Comparison of ENCODE assay signal across 10 mouse cellular contexts in genomic region chr3:135511683-135512082, GRCm38 (mm10). TPM values are rescaled to one million over a fixed set of nuclear protein-coding genes. Genes with fewer than 3 reads are reported as not detected.
DNase-seq lines count a peak whose midpoint lies in the region; ATAC-seq and TF ChIP-seq lines count a peak whose summit lies in the region.
"Had no signal": no experiment of that assay in that cellular context is flagged by ENCODE, and none has a peak within 500 bp of the region (broad histone marks: within the 10 kb centered on the region; RNA-seq: fewer than 3 reads in every experiment).

No protein-coding gene starts in this region.

- no peak for TF ChIP-seq POLR2A in liver, adult 2 months (IDR thresholded peaks at IDR 0.05; ENCODE audit: extremely low read depth, insufficient read depth, low read length)

- H3K4me1 ChIP-seq in liver, adult 2 months (ENCODE audit: control insufficient read depth, insufficient read depth, low read length) = peaks cover 14% of the 10 kb centered on the region
- peaks cover 23% of the 10 kb centered on the region for H3K4me1 ChIP-seq in liver, embryonic 12.5 days
- no peaks in the 10 kb centered on the region; the same call in 1 of the 2 replicates for H3K4me1 ChIP-seq in intestine, postnatal 0 days (replicated peaks; ENCODE audit: control insufficient read depth, insufficient read depth, low read length)

- no peaks in the 10 kb centered on the region for H3K79me2 ChIP-seq in liver, adult 2 months (ENCODE audit: control insufficient read depth, insufficient read depth, low read length)

- ATAC-seq in frontal cortex, adult (ENCODE audit: low TSS enrichment) = peak; percentile 67
- ATAC-seq in liver, embryonic 12.5 days = no peak
- ATAC-seq in intestine, postnatal 0 days = no peak
- ATAC-seq: forebrain, embryonic 16.5 days had no signal

- no peaks in the 10 kb centered on the region for H3K9me3 ChIP-seq in liver, embryonic 12.5 days (replicated peaks)
- H3K9me3 ChIP-seq in intestine, postnatal 0 days (ENCODE audit: control insufficient read depth) = no peaks in the 10 kb centered on the region
- H3K9me3 ChIP-seq: midbrain, embryonic 12.5 days had no signal

- WGBS in liver, adult 2 months = 77% methylated on average over 11 of the region's 11 CpGs
- 53% methylated on average over 11 of the region's 11 CpGs for WGBS in liver, embryonic 12.5 days (ENCODE audit: insufficient replicate concordance)
- WGBS in intestine, postnatal 0 days = 54% methylated on average over 11 of the region's 11 CpGs

- H3K27me3 ChIP-seq in liver, adult 2 months (ENCODE audit: control insufficient read depth, insufficient read depth, low read length) = no peaks in the 10 kb centered on the region
- H3K27me3 ChIP-seq in liver, embryonic 12.5 days (replicated peaks) = no peaks in the 10 kb centered on the region
- no peaks in the 10 kb centered on the region for H3K27me3 ChIP-seq in intestine, postnatal 0 days (replicated peaks; ENCODE audit: control insufficient read depth, insufficient read depth, low read length)
- H3K27me3 ChIP-seq: midbrain, embryonic 12.5 days had no signal

- TF ChIP-seq CTCF in liver, adult 2 months (IDR thresholded peaks at IDR 0.05; ENCODE audit: low read depth, low read length) = peak; percentile 38; the same call in 1 of the 2 replicates
- peak; percentile 53 for TF ChIP-seq CTCF in intestine, postnatal 0 days (IDR thresholded peaks at IDR 0.05; ENCODE audit: low read depth)

- no peak overlapping the region for H3K4me3 ChIP-seq in liver, adult 2 months (ENCODE audit: insufficient read depth, low read depth, low read length)
- H3K4me3 ChIP-seq in liver, embryonic 12.5 days = no peak overlapping the region
- no peak overlapping the region for H3K4me3 ChIP-seq in intestine, postnatal 0 days (ENCODE audit: low read depth, low read length)
- H3K4me3 ChIP-seq: midbrain, embryonic 12.5 days had no signal

- no peak overlapping the region for H3K4me2 ChIP-seq in liver, embryonic 12.5 days
- no peak overlapping the region for H3K4me2 ChIP-seq in intestine, postnatal 0 days (replicated peaks; ENCODE audit: low read depth)
- H3K4me2 ChIP-seq: midbrain, embryonic 12.5 days had no signal

- no peak overlapping the region for H3K27ac ChIP-seq in liver, adult 2 months (replicated peaks; ENCODE audit: insufficient read depth, low read depth, low read length)
- H3K27ac ChIP-seq in liver, embryonic 12.5 days = no peak overlapping the region
- no peak overlapping the region for H3K27ac ChIP-seq in intestine, postnatal 0 days (ENCODE audit: low read depth, low read length)
- H3K27ac ChIP-seq: midbrain, embryonic 12.5 days had no signal

- DNase-seq in frontal cortex, postnatal 14 days (ENCODE audit: low spot score in 2 of 2) = no peak
- no peak for DNase-seq in liver, adult 2 months (ENCODE audit: extremely low read depth, low read depth, low spot score)
- peak; percentile 61 for DNase-seq in ES-CJ7 (ENCODE audit: low read depth, low spot score)
- no peak for DNase-seq in frontal cortex, adult 2 months (ENCODE audit: extremely low spot score in 1 of 2, low spot score in 1 of 2)
- no peak for DNase-seq in left cerebral cortex, postnatal 4 days

- intact Hi-C loops in left cerebral cortex, postnatal 4 days (cut with DNase I) = no loop called here

- H3K36me3 ChIP-seq in liver, adult 2 months (ENCODE audit: control insufficient read depth, insufficient read depth, low read length) = peaks cover 10% of the 10 kb centered on the region
- no peaks in the 10 kb centered on the region for H3K36me3 ChIP-seq in liver, embryonic 12.5 days
- no peaks in the 10 kb centered on the region for H3K36me3 ChIP-seq in intestine, postnatal 0 days (ENCODE audit: control insufficient read depth, insufficient read depth)
- H3K36me3 ChIP-seq: midbrain, embryonic 12.5 days had no signal

- no peak overlapping the region for H3K9ac ChIP-seq in liver, adult 2 months (ENCODE audit: low read depth, low read length)
- H3K9ac ChIP-seq in liver, embryonic 12.5 days = no peak overlapping the region
- H3K9ac ChIP-seq in intestine, postnatal 0 days (ENCODE audit: low read depth, low read length) = no peak overlapping the region
- H3K9ac ChIP-seq: midbrain, embryonic 12.5 days had no signal

RNA-seq across cellular contexts. Expression of gene Manba, which starts 26.3 kb away (rescaled TPM):
- 14.2 and 14.7 TPM in 2 replicates for total RNA-seq in liver, adult 2 months (2014; rRNA removed)
- 3.7 and 3.8 TPM in 2 replicates for polyA plus RNA-seq in liver, adult 2 months (2012; rRNA removed)
- 6.8 and 7.3 TPM in 2 replicates for polyA plus RNA-seq in liver, embryonic 12.5 days (2016; fragmentation: Nextera tagmentation; extraction: Ambion mirVana)
- 18.6 and 20.9 TPM in 2 replicates for polyA plus RNA-seq in intestine, postnatal 0 days (2015; fragmentation: Nextera tagmentation; extraction: Ambion mirVana)
- 5.3 and 5.4 TPM in 2 replicates for polyA plus RNA-seq in frontal cortex, adult 2 months (2012; rRNA removed)
- 1 to 10 TPM; 4.9 to 5.6 TPM for total RNA-seq in left cerebral cortex, postnatal 4 days (2021)
